Mouse (Mus musculus): Measurements from ENCODE around the gene Scube2.
A peak's percentile ranks its signal among the peaks of the same experiment; 100 is the strongest.

Gene Scube2

DNA sequence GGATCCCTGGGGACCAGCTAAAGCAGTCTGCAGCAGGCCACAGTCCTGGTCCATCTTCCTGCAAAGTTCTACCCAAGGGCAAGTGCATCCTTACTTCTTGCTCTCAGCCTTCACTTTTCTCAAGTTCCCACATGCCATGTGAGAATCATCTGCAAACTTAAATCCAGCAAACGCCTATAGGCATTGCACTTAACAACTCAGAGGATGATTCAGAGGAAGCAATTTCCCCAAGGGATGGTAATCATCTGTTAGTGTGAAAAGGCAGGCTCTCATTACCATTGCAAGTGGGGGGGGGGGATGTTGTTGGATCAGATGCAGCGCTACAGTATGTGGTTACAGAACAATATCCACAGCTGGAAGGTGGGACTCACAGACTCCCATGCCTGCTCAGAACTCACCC lies 70.9 kb downstream of the Scube2 start:
- DNase-seq: no peak

DNA sequence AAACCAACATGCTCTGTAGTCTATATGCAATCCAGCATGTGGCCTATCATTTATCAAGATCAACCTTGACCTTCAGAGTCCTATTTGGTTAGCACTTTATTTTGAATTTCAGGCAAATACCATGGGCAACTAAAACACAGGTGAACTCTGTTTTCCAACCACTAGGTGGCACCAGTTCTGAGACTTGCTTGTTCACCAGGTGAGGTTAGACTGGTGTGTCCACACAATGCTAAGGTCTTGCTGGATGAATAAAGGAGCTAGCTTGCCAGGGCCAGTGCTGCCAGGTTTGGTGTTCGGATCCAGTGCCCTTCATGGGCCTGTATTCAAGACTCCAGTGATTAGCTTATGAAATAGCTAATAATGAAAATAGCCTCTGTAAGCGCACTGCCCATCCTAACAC lies 72.7 kb downstream of the Scube2 start:
- DNase-seq: peak; percentile 58 to 71

DNA sequence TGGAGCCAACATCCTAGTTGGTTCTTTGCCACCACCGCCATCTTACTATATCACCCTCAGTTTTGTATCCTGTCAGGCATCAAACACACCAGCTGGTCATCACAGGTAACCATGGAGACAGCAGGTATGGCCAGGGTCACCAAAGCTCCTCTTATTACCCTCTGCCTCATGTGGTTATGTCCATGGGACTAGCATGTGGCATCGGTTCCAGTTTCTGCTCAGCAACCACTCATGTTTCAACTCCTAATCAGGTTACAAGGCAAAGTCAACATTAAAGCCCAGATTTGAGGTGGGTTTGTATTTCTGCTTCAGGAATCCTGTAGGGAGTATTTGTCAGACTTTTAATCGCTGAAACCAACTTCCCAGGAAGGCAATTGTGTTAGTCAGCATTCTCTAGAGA lies 74.7 kb downstream of the Scube2 start:
- DNase-seq: no peak

DNA sequence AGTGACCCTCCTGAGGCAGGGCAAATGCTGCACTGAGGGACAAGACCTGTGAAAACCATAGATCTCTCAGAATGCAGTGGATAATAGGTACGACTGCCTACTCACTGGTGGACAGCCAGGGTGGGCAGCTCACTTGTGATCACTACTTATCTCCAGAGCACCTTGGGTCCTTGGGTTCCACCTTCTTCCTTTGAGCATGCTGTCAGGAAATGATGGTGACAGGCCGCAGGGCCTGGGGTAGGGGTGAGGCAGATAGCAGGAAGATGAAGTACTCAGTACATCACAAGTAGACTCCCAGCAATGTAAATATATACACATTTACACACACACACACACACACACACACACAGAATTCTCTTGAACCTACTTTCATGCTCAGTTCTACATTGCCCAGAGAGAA lies 77.6 kb downstream of the Scube2 start:
- DNase-seq: no peak

DNA sequence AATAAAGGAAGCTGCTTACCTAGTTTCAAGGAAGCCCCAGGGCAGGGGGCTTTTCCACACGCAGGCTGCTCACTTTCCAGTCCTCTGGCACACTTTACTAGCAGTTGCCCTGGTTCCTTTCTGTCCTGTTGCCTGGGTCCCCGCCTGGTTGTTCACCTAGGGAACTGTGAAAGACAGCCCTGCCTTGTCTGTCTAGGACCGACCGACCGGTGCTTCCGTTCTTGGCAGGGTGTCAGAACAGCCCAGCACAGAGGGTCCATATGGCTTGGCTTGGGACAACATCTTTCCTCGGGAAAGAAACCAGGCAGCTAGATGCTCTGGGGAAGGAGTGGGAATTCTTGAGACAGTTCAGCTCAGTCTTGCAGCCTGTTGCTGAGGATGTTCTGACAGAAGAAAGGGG lies 82.2 kb downstream of the Scube2 start:
- DNase-seq: peak in 1 of 2 experiments; percentile 29

DNA sequence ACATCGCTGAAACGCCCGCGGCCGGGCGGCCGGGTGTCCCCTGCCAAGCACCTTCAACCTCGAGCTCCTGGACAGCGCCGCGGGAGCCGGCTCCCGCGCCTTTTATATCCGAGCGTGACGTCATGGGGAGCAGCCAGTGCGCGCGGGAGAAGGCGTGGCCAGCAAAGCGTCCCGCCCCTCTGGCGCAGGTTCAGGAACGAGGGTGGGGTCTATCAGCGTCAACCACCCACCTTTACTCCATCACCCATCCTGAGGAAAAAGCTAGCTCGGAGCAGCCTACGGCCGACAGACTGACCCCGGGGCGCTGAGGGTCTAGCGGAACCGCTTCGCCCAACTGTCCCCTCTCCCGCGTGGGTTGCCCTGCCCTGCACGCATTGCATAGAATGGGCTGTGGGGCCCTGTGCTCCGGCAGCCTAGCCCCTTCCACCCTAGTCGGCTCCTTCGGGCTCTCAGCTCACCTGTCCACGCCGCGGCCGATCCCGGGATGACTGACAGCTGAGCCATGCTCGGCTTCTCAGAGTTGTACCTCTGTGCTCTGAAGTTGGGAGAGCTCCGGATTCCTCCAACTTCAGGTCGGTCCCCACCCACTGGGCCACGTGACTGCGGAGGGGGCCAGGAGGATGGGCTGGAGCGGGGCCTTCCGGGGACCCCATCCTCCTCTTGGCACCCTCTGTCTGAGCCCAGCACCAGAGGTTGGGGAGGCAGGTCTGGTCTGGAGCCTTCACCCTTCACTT lies 83.8 kb downstream of the Scube2 start, which contains the start of gene Nrip3:
TSS of gene Nrip3 (minus strand) at position 556 of the 734 bp plus-strand sequence.
- peak; percentile 82 to 87 for DNase-seq

DNA sequence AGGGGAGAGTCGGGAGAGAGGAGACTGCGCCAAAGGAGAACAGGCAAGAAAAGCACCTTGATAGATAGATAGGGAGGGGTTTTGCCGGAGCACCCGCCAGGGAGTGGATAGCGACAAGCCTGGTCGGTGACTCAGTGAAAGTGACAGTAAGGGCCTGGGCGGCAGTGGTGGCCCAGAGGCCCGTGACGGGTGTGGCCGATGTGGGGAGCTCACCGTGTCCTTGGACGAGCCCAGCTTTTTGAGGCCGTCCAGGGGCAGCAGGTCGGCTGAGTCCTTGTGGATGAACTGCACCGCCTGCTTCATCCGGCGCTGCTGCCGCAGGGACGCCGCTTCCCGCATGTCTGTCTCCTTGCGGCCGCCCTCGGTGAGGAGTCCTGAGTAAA lies 84.4 kb downstream of the Scube2 start:
- DNase-seq: no peak

DNA sequence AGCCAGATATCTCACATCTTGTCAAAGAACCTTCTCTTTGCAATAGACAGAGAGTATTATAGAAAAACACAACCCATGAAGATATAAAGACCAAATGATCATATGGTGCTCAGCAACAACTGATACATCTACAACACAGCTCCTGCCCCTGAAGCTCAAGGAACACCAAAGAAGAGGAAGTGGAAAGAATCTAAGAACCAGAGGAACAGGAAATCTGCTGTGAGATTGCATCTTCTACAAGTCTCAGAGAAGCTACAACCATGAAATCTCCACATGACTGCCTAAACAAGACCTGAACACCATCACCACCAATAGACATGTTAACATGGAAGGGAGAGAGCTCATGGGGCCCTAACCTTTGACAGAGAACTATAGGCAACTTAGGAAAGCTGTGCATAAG lies 93.2 kb downstream of the Scube2 start:
- no peak for DNase-seq

DNA sequence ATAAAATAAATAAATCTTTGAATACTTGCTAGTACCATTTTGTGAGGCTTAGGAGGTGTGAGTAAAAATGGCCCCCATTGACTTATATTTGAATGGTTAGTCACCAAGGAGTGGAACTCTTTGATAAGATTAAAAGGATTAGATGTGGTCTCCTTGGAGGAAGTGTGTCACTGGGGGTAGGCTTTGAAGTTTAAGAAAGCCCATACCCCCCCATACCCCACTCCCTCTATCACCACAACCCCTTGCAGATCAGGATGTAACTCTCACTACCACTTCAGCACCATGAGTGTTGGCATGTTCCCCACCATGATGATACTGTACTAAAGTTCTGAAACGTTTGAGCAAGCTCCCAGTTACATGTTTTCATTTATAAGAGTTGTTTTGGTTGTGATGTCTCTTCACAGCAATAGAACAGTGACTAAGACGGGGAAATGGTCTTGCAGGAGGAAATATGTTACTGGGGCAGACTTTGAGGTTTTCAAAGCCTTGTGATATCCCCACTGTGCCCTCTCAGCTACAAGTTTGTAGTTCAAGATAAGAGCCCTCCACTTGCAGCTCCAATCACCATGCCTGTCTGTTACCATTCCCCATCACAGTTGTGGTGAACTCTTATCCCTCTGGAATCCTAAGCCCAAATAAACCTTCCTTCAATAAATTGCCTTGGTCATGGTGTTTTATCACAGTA lies 96.6 kb downstream of the Scube2 start:
- no peak for DNase-seq

DNA sequence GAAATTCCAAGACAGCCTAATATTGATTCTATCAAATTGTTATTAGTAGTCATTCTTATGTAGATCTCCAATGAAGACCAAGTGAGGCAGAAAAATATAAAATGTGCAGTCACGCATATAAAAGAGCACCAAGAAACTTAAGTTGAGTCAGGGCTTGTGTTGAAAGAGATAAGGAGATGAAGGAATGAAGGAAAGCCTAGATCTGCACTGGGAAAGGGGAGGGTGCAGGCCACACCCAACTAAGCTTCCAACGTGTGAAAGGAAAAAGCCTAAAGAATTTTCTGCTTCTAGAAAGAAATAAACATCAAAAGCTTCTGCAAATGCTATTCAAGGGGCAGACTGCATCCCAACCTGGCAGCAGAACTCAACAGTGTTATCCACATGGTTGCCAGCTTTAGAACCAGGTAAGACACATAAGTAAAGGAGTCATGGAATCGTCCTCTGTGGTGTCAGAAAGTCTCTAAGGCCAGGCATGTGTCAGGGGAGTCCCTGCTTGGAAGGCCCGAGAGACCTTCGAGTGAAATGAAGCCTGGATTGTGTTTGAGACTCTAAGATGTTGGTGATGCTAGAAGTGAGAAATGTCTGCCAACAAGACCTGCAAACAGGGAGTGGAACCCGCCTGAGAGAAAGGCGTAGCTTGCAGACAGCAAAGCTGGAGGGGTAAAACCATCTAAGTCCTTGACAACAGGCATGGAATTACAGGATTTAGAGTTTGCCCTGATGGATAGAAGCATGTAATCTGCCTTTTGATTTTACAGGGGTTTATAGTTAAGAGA lies 97.7 kb downstream of the Scube2 start:
- DNase-seq: no peak

DNA sequence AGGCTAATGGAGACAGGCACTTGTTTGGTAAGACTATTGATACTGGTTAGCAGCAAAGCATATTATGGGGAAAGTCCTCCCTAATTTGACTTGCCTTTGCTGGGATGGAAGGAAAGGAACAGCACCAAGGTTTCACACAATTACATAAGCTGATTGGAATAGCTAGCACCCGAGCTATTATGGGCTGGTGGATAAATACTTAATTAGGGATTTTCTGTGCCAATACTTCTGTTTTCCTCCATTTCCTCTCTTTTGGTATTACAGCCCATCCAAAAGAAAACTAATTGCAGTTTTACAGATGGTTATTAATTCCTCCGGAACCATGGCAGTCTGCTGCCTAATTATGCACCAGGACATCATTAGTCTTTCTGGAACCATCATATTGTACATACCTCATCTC lies 101.5 kb downstream of the Scube2 start:
- no peak for DNase-seq

DNA sequence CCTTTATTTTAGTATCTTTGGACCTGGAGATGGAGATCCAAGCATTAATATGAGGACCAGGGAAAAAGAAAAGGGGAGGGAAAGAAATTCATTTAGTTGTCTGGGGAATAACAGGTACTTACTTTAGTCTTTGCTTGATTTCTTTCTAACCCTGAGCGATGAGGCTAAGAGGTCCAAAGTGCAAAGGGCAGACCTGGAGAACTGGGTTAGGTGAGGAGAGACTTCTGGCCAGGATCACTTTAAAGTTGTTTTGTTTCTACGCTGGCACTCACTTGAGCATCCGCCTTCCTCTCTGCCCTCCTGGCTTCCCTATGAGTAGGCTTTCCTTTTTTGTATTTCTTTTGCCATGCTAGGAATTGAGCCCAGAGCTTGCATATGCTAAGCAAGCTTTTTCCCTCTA lies 109.2 kb downstream of the Scube2 start:
- no peak for DNase-seq

DNA sequence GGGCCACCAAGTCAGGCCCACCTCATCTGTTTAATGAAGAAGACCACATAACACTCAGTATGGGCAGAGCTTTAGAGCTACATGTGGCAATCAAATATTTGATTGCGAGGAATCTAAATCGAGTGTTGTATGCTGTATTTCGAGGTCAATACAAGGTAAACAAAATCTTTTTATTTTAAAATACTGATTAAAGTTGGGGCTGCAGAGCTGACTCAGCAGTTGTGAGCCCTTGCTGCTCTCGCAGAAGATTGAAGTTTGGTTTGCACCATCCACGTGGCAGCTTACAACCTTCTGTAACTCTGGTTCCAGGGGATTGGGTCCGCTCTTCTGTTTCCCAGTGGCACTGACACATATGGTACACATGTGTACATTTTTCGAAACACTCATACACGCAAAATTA lies 111.4 kb downstream of the Scube2 start:
- DNase-seq: no peak

DNA sequence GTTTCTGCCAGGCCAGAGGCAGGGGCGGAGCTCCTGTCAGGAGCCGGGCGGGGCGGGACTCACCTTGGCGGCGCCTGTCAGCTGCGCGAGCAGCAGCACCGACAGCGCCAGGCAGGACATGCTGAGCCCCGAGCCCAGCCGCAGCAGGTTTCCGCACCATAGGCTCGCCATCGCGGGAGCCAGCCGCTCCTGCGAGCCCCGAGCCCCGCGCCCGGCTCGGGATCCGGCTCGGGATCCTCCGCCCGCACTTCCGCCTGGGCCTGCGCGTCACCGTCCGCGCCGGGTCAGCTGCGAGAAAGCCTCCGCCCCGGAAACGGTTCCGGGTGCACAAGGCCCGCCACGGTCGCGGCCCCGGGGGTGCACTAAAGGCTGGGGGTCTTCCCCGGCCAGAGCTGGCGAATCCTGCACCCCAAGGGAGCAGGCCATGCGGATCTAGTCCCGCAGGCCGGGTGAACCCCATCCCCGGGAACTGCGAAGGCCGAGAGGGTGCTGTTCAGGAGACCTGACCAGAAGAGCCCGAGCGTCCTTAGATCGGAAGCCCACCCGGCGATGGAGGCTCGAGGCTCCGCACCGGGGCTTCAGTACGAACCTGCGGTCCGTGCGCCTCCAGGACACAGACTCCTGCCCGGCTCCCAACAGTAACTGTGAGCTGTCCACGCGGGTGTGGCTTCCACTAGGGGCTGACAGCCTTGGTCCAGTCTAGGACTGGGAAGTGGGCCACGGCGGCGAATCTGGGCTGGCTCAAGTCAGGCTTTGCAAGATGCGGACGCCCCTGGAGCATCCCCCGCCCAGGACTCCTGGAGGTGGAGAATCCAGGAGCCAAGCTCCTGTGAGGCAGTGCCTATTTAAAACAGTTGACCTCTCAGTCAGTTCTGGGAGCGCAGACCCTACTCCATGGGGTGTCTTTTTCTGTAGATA lies 113.2 kb downstream of the Scube2 start, which contains the start of gene Tmem9b:
TSS of gene Tmem9b (minus strand) at position 868 of the 918 bp plus-strand sequence.
- DNase-seq: peak; percentile 84 to 91

DNA sequence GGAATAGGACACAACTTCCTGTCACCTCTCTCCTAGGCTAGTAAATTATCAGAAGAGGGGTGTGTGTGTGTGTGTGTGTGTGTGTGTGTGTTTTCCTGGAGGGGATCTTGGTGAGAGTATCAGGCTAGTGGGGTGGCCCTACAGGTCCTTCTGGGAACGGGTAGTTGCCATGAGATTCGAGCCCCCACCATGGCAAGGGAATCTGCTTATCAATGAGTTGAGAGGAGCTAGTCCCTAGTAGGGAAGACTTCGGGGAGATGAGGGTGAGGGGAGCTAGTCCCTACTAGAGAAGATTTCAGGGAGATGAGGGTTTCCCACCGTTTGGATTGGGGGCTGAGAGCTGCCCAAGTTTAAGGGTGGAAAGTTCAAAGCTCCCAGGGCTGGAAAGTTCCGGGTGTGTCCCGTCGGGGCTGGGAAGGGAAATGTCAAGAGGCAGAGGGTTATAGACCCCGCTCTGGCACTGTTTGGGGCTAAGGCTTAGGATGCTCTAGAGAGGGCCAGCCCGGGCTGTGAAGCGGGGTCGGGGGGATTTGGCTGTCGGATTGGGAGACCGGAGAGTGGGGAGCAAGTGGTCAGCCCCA lies 114.0 kb downstream of the Scube2 start:
- peak; percentile 18 to 22 for DNase-seq

Data from kidney, postnatal 4 days (tissue).